Mouse (Mus musculus) midbrain, embryonic 11.5 days (tissue): ENCODE results near the gene BC034090. TPM values are rescaled to one million over a fixed set of nuclear protein-coding genes. Genes with fewer than 3 reads are reported as not detected.
A peak's percentile ranks its signal among the peaks of the same experiment; 100 is the strongest.

ENCODE experiments used
- ATAC-seq: fragments of 200-750 bp; cut with Nextera tagmentation; 2 replicates; pipeline ENCODE4 v1.8.0; 2017; ENCODE audit warnings: moderate TSS enrichment, moderate library complexity; ENCODE audit not compliant: low FRiP score
- DNase-seq: peaks from one replicate; pipeline ENCODE4 v3.0.0; 2015; ENCODE audit warnings: low spot score; ENCODE audit errors: missing footprints
- H3K27ac ChIP-seq: fragments of 300-500 bp; sonication (generic); 2 replicates; pipeline ENCODE4 v1.5.1; 2014; ENCODE audit warnings: low read depth, low read length
- H3K27me3 ChIP-seq: fragments of 300-500 bp; sonication (generic); 2 replicates; pipeline ENCODE4 v1.6.1; 2014; ENCODE audit warnings: mild to moderate bottlenecking, low read length, moderate library complexity, mixed read lengths; ENCODE audit not compliant: control insufficient read depth, insufficient read depth
- H3K36me3 ChIP-seq: fragments of 300-500 bp; sonication (generic); 2 replicates; pipeline ENCODE4 v1.6.1; 2014; ENCODE audit warnings: mild to moderate bottlenecking, low read length, moderate library complexity, mixed read lengths; ENCODE audit not compliant: control insufficient read depth, insufficient read depth
- H3K4me1 ChIP-seq: fragments of 300-500 bp; sonication (generic); 2 replicates; pipeline ENCODE4 v1.6.1; 2014; ENCODE audit warnings: low read length; ENCODE audit not compliant: control insufficient read depth, insufficient read depth
- H3K4me2 ChIP-seq: fragments of 300-500 bp; sonication (generic); 2 replicates; pipeline ENCODE4 v1.6.1; 2014; ENCODE audit warnings: mild to moderate bottlenecking, moderate library complexity
- H3K4me3 ChIP-seq: fragments of 300-500 bp; sonication (generic); 2 replicates; pipeline ENCODE4 v1.5.1; 2014; ENCODE audit warnings: low read depth, low read length
- H3K9ac ChIP-seq: fragments of 300-500 bp; sonication (generic); 2 replicates; pipeline ENCODE4 v1.6.1; 2014; ENCODE audit warnings: low read length
- H3K9me3 ChIP-seq: fragments of 300-500 bp; sonication (generic); 2 replicates; pipeline ENCODE4 v1.6.1; 2016; ENCODE audit warnings: low read length; ENCODE audit not compliant: control insufficient read depth
- WGBS: fragments of 180-500 bp; shearing (Covaris S2); extraction: QIAGEN DNeasy Blood & Tissue Kit; methylation state at CpG from one replicate; pipeline ENCODE4 v1.1.7; 2014; 5-methylcytosine and 5-hydroxymethylcytosine counted together
- polyA plus RNA-seq: library from polyadenylated mRNA; unstranded; fragments of >200 nt; fragmentation: Nextera tagmentation; extraction: Ambion mirVana; gene quantifications from 2 replicates; pipeline ENCODE4 v1.2.1, GENCODE M21; 2014

The BC034090 gene
- polyA plus RNA-seq, 1 experiment from 2014 or later: 2.7 TPM

DNA sequence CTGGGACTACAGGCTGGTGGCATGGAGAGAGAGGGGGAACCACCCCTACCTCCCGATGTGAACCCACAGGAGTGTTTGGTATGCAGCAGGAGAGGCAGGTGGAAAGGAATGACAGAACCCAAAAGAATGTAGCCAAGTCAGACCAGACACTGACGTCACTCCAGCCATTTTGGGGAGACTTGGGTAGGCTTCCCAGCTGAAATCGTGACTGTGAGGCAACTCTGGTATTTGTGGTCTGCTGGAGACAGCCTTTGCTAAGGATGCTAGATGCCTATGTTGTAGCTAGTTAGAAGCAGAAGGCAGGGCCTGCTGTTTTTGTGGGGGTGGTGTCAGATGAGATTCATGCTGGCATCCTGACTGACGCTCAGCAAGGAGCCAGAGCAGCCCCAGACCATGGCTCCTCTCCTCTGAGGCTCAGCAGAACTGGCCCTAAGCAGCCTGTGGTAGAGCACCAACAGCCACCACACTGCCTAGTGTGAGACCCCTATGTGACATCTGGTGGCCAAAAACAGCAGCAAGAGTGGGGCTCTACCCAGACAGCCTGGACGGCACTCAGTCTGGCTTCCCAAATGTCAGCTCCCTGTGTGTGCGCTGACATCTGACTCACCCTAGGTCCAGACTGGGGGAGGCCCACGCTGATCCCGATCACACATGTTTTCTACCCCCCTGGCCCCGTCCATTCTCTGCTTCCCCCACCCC lies 29.0 kb downstream of the BC034090 start:
- ATAC-seq (peak; percentile 14; the same call in 1 of the 2 replicates), DNase-seq (no peak)
- Histone ChIP-seq H3K4me1 (peaks cover 34% of the 10 kb centered on the region), H3K4me2 (no peak overlapping the region), H3K9ac (no peak overlapping the region), H3K27ac (no peak overlapping the region), H3K27me3 (no peaks in the 10 kb centered on the region; the same call in 1 of the 2 replicates), H3K9me3 (no peaks in the 10 kb centered on the region), H3K4me3 (no peak overlapping the region), H3K36me3 (no peaks in the 10 kb centered on the region)
- 58% methylated on average over 9 of the region's 9 CpGs for WGBS

GRCm38 (mm10) chr1:155213912-155214311 lies 30.3 kb downstream of the BC034090 start:
- H3K9me3 ChIP-seq: no peaks in the 10 kb centered on the region
- DNase-seq (no peak), ATAC-seq (no peak)
- no peaks in the 10 kb centered on the region for H3K36me3 ChIP-seq
- no peak overlapping the region for H3K9ac ChIP-seq
- WGBS: 73% methylated on average over 7 of the region's 7 CpGs
- H3K4me1 ChIP-seq: peaks cover 34% of the 10 kb centered on the region
- H3K4me3 ChIP-seq: no peak overlapping the region
- no peaks in the 10 kb centered on the region; the same call in 1 of the 2 replicates for H3K27me3 ChIP-seq
- no peak overlapping the region for H3K27ac ChIP-seq
- H3K4me2 ChIP-seq: no peak overlapping the region

DNA sequence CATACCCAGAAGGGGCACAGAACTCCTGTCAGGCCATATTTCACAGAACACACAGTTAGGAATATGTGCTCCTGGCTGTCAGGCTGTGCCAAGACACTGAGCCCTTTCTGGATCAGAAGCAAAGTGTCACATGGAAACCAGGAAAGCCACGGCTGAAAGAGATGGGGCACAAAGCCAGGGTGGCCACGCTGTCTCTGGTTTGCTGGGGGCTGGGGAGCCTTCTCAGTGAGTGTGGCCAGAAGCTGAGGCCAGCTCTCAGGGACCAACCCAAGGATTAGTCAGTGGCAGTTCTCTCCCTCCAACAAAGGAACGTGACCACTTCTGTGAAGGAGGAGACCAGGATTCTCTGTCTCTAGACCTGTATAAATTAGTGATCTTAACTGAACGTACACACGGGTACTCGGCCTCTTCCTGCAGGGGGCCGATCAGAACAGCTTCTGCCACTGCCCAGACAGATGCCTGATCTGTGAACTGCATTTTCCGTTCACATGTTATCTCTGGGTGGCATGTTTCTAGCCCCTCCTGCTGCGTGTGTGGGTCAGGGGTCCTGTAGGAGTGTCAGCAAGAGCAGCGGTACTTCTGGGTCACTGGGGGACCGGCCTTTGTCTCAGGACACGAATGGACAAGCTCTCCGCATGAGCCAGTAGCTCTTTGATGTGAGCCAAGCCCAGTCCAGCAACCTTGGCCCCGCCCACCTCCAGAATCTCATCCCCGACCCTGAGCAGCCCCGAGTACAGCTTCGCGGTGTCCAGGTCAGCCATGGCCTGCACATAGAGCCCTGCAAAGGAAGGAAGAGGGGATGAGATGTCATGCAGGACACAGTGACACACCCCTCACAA lies 31.1 kb downstream of the BC034090 start:
- peaks cover 34% of the 10 kb centered on the region for H3K4me1 ChIP-seq
- no peaks in the 10 kb centered on the region for H3K36me3 ChIP-seq
- H3K4me3 ChIP-seq: no peak overlapping the region
- DNase-seq (peak; percentile 96), ATAC-seq (peak; percentile 43)
- peak overlapping the region; percentile 61 for H3K9ac ChIP-seq
- peak overlapping the region; percentile 23; the same call in 1 of the 2 replicates for H3K4me2 ChIP-seq
- H3K9me3 ChIP-seq: no peaks in the 10 kb centered on the region
- H3K27me3 ChIP-seq: no peaks in the 10 kb centered on the region; the same call in 1 of the 2 replicates
- 9% methylated on average over 18 of the region's 18 CpGs for WGBS
- peak overlapping the region; percentile 84 for H3K27ac ChIP-seq

DNA sequence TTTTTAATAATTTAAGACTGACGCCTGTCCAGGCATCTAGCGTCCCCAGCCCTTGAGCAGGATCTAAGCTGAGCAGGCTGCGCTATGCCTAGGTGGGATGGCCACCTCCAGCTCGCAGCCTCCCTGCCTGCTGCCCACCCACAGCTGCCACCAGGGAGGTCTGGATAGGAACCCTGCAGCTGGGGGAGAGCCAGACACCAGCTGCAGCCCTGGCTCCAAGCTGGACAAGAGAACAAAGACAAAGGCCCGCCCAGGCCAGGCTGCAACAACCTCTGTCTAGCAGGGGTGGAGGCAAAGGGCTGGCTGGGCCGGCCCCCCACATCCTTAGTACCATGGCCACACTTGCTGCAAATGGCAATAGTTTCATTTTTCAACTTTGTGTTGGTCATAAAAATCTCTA lies 31.8 kb downstream of the BC034090 start:
- ATAC-seq (peak; percentile 83), DNase-seq (peak; percentile 93)
- H3K36me3 ChIP-seq: no peaks in the 10 kb centered on the region
- H3K4me1 ChIP-seq: peaks cover 34% of the 10 kb centered on the region
- WGBS: 9% methylated on average over 6 of the region's 6 CpGs
- H3K9ac ChIP-seq: peak overlapping the region; percentile 61
- H3K27me3 ChIP-seq: no peaks in the 10 kb centered on the region; the same call in 1 of the 2 replicates
- H3K4me2 ChIP-seq: no peak overlapping the region; the same call in 1 of the 2 replicates
- H3K4me3 ChIP-seq: no peak overlapping the region
- peak overlapping the region; percentile 84 for H3K27ac ChIP-seq
- H3K9me3 ChIP-seq: no peaks in the 10 kb centered on the region

- no peak overlapping the region; the same call in 1 of the 2 replicates for H3K4me2 ChIP-seq
- no peaks in the 10 kb centered on the region for H3K9me3 ChIP-seq
- ATAC-seq: peak; percentile 24
- H3K27ac ChIP-seq: peak overlapping the region; percentile 84
- DNase-seq: peak; percentile 89
- H3K27me3 ChIP-seq: no peaks in the 10 kb centered on the region; the same call in 1 of the 2 replicates
- H3K36me3 ChIP-seq: no peaks in the 10 kb centered on the region
- no peak overlapping the region for H3K4me3 ChIP-seq
- peak overlapping the region; percentile 61 for H3K9ac ChIP-seq
- H3K4me1 ChIP-seq: peaks cover 34% of the 10 kb centered on the region
- 59% methylated on average over 4 of the region's 4 CpGs for WGBS
Observed at GRCm38 (mm10) chr1:155212081-155212480, 32.2 kb downstream of the BC034090 start.

DNA sequence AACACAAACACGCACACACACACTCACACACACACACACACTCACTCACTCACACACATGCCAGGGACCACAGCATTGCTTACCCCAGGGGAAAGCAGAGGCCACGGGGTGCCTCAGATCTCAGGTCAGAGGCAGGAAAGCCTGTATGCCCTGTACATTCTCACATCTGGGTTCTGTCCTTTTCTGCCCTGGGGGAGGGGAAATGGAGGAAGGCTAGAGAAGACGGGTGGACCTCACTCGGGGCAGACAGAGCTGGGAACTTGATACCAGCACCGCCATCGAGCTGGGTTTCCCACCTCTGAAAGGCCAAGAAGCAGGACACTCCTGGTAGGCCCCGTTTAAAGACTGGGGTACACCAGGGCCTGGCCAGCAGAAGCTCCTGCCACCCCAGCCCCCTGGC lies 33.2 kb downstream of the BC034090 start:
- no peaks in the 10 kb centered on the region for H3K9me3 ChIP-seq
- 50% methylated on average over 7 of the region's 7 CpGs for WGBS
- H3K4me3 ChIP-seq: no peak overlapping the region
- DNase-seq (no peak), ATAC-seq (no peak)
- H3K4me1 ChIP-seq: peaks cover 37% of the 10 kb centered on the region
- H3K27ac ChIP-seq: no peak overlapping the region
- peak overlapping the region; percentile 20; the same call in 1 of the 2 replicates for H3K9ac ChIP-seq
- H3K27me3 ChIP-seq: no peaks in the 10 kb centered on the region; the same call in 1 of the 2 replicates
- H3K36me3 ChIP-seq: no peaks in the 10 kb centered on the region
- no peak overlapping the region for H3K4me2 ChIP-seq

- H3K4me1 ChIP-seq: peaks cover 36% of the 10 kb centered on the region
- no peak overlapping the region for H3K4me2 ChIP-seq
- H3K9me3 ChIP-seq: no peaks in the 10 kb centered on the region
- no peaks in the 10 kb centered on the region for H3K36me3 ChIP-seq
- DNase-seq (no peak), ATAC-seq (no peak)
- H3K9ac ChIP-seq: no peak overlapping the region
- no peaks in the 10 kb centered on the region; the same call in 1 of the 2 replicates for H3K27me3 ChIP-seq
- 73% methylated on average over 11 of the region's 11 CpGs for WGBS
- no peak overlapping the region for H3K27ac ChIP-seq
- no peak overlapping the region for H3K4me3 ChIP-seq
Observed at GRCm38 (mm10) chr1:155210011-155210763, 34.1 kb downstream of the BC034090 start.

- Histone ChIP-seq H3K36me3 (no peaks in the 10 kb centered on the region), H3K9me3 (no peaks in the 10 kb centered on the region), H3K4me3 (no peak overlapping the region), H3K4me1 (peaks cover 34% of the 10 kb centered on the region), H3K27ac (no peak overlapping the region), H3K27me3 (no peaks in the 10 kb centered on the region), H3K4me2 (no peak overlapping the region), H3K9ac (no peak overlapping the region)
- ATAC-seq (no peak), DNase-seq (no peak)
- 84% methylated on average over 3 of the region's 3 CpGs for WGBS
Observed at GRCm38 (mm10) chr1:155207859-155208258, 36.4 kb downstream of the BC034090 start.
